In genomic region chr10:3928008-3928545, GRCm38 (mm10) we compare ENCODE assay signal across 21 mouse cellular contexts.
"Had no signal": no experiment of that assay in that cellular context is flagged by ENCODE, and none has a peak within 500 bp of the region (broad histone marks: within the 10 kb centered on the region; RNA-seq: fewer than 3 reads in every experiment).

No protein-coding gene starts in this region.

- H3K9ac ChIP-seq: lung, embryonic 15.5 days; midbrain, embryonic 13.5 days; midbrain, embryonic 15.5 days; neural tube, embryonic 13.5 days; neural tube, embryonic 15.5 days had no signal

- H3K27ac ChIP-seq: lung, embryonic 15.5 days; macrophage; midbrain, embryonic 13.5 days; midbrain, embryonic 15.5 days; neural tube, embryonic 13.5 days; neural tube, embryonic 15.5 days had no signal

- H3K9me3 ChIP-seq: lung, embryonic 15.5 days; midbrain, embryonic 13.5 days; midbrain, embryonic 15.5 days; neural tube, embryonic 13.5 days; neural tube, embryonic 15.5 days had no signal

- H3K27me3 ChIP-seq: lung, embryonic 15.5 days; megakaryocyte, embryonic 14.5 days; midbrain, embryonic 13.5 days; midbrain, embryonic 15.5 days; neural tube, embryonic 13.5 days; neural tube, embryonic 15.5 days had no signal

- H3K4me3 ChIP-seq: lung, embryonic 15.5 days; megakaryocyte, embryonic 14.5 days; midbrain, embryonic 13.5 days; midbrain, embryonic 15.5 days; myocyte; neural tube, embryonic 13.5 days; neural tube, embryonic 15.5 days had no signal

- H3K4me1 ChIP-seq: lung, embryonic 15.5 days; megakaryocyte, embryonic 14.5 days; midbrain, embryonic 15.5 days; neural tube, embryonic 13.5 days; neural tube, embryonic 15.5 days had no signal

- DNase-seq: lung, adult 2 months; lung, postnatal 14 days; lung, postnatal 36 days; retina, postnatal 1 day; right cerebral cortex, adult 18-20 months; right cerebral cortex, postnatal 25 days; right cerebral cortex, postnatal 4 days; spleen, adult 18-20 months; thymus, adult 2 months; thymus, postnatal 25 days; thymus, postnatal 4 days had no signal

- ATAC-seq: lung, postnatal 0 days; midbrain, embryonic 13.5 days; midbrain, embryonic 15.5 days had no signal

- H3K4me2 ChIP-seq: lung, embryonic 15.5 days; midbrain, embryonic 11.5 days; midbrain, embryonic 13.5 days; midbrain, embryonic 15.5 days; neural tube, embryonic 13.5 days; neural tube, embryonic 15.5 days had no signal

- H3K36me3 ChIP-seq: lung, embryonic 15.5 days; midbrain, embryonic 15.5 days; neural tube, embryonic 15.5 days had no signal
